Mouse (Mus musculus): ENCODE measurements around the gene Hcfc1.

Hcfc1 gene

DNA sequence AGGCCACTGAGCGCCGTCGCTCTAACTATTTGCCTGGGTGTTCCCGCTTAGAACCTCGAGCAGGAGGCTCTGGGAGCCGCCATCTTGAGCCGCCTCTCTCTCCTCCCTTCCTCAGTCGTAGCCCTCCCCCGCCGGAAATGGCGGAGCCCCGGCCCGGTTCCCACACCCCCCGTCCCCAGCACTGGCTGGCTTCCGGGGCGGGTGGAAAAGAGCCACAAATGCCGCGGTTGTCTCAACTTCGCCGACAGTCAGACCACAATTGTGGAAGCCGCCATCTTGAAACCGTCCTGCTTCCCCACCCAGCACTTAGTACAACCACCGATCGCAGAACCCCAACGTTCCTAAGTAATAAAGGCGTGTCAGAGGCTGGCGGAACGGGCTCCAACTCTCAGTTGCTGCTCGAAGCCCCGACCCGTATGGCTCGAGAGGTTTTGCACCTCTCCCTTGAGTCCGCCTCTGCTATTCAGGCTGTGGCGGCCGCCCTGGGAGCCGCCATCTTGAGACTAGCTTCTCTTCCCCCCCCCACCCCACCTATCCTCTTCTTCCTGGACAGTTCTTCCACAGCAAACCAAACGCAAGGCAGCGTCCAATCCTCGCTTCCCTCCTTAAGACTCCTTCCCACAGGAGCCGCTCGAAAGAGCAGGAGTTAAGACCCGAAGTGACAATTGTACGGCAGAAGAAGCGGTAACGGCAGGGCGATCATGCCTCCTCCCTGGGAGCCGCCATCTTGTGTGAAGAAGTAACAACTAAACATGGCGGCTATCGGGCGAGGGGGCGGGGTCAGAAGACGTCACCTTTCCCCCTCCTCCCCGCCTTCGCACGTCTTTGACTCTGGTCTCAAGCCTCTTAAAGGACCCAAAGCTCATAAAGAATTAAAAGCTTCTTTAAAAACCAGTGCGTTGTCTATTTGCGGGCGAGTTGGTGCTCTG, at the start of gene Hcfc1:
Gene Hcfc1 (minus strand): TSS at position 110 of the 929 bp plus-strand sequence.
- in situ Hi-C loops (cut with MseI, MboI) = no loop called here

DNA sequence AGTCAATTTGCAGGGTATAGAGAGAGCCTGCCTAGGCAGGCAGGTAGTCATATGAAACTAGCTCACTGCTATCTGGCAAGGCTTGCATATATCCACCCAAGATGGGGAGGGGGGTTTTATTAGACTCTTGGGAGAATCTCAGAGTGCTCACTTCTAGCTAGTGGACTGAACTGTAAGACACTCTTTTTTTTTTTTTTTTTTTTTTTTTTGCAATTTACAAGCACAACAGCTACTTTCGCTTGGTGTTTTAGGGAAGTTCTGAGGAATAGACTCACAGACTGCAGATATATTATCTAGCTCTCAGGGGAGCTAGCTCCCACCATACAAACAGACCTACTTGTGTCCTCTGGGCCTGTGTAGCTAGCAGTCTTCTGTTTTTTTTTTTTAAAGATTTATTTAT, 48.4 kb upstream of the Hcfc1 start:
- in situ Hi-C loops (cut with MseI, MboI) = no loop called here

DNA sequence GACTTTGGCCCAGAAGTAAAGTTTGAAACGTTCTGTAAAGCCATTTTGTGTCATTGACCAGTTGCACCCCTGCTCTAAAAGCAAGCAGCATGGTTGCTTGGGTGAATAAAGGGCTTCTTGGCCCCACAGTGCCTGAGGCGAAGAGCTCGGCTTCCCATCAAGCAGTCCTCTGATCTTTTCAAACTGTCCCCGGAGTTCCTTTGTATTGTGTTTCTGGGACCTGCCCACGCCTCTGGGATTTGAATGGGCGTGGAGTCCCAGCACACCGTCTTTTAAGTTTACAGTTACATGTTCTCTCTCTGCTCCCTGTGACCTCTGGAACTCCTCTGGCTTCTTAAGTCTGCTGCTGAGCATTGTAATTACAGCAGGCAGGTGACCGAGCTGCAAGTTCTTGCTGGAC, 41.9 kb upstream of the Hcfc1 start:
- in situ Hi-C loops (cut with MseI, MboI) = no loop called here

DNA sequence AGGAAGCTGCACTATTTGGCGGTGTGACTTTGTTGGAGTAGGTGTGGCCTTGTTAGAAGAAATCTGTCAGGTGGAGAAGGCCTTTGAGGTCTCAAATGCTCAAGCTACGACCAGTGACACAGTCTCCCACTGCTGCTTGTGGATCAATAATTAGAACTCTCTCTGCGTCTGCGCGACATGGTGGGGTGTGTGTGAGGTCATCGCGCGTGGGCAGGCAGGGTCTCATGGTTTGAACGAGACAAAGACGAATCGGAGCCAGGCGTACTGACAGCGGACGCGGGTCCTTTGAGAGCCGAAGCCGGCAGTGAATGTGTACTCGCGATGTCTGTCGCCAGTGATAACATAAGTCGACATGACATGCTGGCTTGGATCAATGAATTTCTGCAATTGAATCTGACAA, 40.2 kb upstream of the Hcfc1 start:
- in situ Hi-C loops (cut with MseI, MboI) = no loop called here

DNA sequence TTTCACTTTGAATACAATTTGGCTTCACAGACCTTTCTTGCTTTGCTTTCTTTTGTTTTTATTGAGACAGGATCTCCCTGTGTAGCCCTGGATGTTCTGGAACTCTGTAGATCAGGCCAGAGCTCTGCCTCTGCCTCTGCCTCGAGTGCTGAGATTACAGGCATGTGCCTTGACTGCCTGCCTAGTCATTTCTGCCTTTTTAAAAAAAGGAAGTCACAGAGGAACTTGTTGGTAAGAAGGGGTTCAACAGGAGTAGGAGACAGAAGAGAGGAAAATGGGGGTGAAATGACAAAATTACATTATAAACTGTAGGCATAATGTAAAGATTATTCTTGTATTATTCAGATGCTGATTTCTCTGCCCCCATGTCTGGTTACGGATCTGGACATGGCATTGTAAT, 37.5 kb upstream of the Hcfc1 start:
- in situ Hi-C loops (cut with MseI, MboI) = no loop called here

DNA sequence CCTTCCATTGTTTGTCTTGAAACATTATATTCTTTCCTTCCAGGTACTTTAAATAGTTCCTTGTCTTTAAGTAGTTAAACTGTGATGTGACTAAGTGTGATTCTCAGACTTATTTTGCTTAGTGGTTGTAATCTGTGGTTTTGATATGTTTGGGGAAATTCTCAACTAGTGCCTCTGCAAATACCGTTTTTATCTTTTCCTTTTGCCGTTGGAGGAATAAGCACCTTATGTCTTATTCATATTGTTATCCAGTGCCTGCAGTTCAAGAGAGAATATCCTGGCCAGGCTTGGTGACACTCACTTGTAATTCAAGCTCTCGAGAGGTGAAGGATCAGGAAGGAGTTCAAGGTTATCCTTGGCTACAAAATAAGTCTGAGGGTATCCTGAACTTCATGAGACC, 34.9 kb upstream of the Hcfc1 start:
- in situ Hi-C loops (cut with MseI, MboI) = no loop called here

DNA sequence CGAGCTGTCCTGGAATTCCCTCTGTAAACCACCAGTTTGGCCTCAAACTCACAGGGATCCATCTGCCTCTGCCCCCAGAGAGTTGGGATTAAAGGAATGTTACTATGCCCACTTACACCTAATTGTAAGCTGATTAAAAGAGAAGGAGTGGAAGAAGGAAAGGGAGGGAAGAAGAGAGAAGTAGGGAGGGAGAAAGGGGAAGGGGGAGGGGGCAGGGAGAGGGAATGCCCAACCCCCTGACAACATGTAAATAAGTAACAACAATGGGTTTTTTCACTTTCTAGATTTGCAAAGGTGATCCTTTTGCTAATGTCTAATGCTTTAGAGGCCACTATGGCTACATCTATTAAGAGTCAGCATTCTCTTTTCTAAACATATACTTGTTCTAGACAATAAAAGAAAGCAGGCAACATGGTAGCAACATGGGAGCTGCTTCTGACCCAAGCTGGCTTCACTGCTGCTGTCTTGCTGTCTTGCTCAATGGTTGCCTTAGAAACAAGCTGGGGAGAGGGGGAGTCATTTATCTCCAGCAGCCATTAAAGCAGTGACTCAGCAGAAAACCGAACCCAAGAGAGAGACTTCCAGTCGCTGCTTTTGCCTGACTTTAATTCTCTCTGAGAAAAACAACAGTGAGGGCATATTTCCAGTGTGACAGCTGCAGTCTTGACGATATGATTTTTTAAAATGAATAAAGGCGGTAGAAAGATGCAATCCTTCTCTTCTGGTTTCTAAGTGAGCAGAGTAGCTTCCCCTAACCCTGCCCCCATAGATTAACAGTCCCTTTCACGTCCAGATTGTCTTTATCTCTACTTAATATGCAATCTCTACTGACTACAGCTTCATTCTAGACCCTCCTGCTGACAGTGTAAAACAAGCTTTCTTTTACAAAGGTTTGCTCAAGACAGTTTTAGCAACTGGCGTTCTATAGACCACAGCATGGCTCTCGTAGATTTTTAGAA, 33.0 kb upstream of the Hcfc1 start:
- in situ Hi-C loops (cut with MseI, MboI) = no loop called here

DNA sequence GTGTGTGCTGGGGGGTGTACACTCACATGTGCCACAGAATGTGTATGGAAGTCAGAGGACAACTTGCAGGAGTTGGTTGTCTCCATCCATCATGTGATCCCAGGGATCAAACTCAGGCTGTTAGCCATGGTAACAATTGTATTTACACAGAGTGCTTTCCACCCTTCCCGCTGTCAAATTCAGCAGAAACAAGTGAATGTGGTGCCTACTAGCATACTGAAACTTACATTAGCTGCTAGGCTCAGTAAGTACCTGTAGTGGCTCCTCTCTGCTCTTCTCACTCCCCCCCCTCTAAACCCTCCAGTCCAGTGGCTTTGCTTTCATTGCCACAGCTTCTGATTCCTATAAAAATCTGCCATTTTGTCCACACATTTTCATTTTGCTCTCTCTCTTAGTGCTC, 11.6 kb upstream of the Hcfc1 start:
- in situ Hi-C loops (cut with MseI, MboI) = no loop called here

DNA sequence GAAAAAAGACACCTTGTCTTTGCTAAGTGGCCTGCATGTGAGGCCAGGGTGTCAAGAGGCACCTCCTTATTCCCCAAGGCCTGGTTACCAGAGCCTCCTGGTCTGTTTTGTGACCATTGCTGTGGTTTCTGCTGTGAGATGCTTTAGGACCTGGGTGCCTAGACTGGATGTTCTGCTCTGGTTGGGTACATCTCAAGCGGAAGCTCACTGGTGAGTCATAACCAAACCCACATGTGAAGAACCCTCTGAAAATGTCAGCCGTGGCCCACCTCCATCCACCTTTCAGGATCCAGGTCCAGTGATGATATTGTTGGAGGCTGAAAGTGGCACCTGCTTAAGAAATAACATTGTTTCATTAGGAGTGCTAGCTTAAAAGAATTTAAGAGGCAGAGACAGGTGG, 10.1 kb upstream of the Hcfc1 start:
- in situ Hi-C loops (cut with MseI, MboI) = no loop called here

DNA sequence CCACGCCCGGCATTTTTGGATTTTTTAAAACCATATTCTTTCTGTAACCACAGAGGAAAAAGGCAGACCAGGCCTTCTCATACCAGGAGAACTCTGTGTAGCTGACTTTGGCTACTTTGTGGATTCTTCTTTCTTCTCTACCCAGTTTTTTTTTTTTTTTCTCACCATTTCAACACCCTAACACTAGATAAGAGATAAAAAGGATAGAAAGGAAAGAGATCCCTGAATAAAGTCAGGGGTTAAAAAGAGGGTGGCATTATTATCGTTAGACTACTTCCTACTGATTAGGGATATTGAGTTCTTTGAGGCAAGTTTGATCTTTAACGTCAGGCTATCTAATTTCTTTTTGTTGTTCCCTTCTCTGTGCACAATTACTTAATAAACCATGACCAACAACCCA, 6.6 kb upstream of the Hcfc1 start:
- in situ Hi-C loops (cut with MseI, MboI) = no loop called here

DNA sequence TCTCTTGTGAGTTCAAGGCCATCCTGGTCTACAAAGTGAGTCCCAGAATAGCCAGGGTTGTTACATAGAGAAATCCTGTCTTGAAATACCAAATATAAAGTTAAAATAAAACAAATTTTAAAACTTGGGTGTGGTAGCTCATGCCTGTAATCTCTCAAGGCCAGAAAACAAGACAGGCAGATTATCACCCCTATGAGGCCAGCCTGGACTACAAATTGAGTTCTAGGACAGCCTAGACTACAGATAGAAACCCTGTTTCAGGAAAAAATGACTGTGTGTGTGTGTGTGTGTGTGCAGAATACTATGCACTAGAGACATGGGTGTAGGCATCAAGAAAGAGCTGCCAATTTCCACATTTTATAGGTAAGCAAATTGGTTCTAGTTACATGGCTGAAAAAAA, 4.6 kb upstream of the Hcfc1 start:
- in situ Hi-C loops (cut with MseI, MboI) = no loop called here

DNA sequence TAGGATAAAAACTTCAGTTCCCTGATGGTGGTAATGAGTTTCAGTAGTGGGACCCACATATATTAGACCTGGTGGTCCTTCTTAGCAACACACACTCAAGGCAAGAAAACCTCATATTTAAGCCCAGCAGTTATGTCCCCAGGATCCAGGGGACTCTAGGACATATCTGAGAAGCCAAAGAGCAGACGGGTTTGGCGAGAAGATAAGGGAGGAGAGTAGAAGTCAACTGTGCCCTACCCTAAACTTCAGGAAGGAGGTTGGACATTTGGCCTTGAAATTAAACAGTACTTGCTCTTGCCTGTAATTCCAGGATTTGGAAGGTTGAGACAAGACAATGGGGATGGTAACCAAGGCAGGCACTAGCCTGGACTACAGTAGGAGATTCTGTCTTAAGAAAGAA, 3.6 kb upstream of the Hcfc1 start:
- in situ Hi-C loops (cut with MseI, MboI) = no loop called here

DNA sequence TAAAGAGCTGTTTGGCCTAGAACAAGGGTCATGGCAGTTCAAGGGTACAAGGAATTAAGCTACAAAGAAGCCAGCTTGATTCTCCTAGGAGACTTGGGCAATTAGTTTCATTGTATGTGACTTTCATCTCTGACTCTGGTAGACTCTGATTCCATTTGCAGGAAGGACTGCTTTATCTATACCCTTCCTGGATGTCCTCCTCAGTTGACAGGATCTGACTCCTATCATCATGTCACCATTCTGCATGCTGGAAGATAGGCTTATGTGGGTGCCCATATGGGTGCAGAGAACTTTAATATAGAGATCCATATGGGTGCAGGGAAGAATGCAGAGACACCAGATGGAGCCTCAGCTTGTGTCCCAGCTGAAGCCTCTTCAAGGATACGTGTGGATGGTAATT, 3.0 kb upstream of the Hcfc1 start:
- in situ Hi-C loops (cut with MseI, MboI) = no loop called here

DNA sequence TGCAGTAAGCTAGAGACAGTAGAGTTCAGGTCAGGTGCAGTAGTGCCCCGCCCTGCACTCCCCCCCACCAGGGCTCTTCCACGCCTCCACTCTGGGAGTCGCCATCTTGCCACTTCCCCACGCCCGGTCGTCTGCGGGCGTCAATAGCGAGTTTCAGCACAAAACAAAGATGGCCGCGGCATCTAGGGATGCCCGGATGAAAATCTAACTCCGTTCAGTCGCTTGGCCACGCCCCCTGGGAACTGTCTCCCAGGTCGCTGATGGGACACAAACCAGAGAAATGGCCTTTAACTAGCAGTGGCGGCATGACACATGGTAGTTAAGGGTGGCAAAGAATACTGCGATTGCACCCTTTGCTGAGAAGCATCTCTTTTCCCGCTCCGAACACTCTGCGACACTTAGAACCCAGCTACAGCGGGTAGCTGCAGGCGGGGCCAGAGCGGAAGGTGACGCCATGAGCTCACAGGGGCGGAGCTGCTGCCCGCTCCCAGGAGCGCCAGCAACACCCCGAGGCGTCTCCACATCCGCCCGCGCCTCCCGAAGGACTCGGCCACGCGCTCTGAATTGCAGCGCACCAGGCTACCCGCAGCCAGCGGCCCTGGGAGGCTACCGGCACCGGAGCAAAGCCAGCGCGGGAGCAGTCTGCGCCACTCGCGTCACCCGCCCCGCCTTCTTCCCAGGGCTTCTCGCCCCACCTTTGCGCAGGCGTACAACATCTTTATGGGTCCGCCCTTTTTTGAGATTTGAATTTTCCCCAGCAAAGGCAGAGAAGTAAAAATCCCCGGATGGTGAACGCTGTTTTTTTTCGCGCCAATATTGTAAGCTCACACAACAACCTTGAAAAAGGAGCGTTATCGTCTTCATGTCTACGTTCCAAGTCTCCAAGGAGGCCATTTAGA, 1.3 kb upstream of the Hcfc1 start:
- in situ Hi-C loops (cut with MseI, MboI) = no loop called here

DNA sequence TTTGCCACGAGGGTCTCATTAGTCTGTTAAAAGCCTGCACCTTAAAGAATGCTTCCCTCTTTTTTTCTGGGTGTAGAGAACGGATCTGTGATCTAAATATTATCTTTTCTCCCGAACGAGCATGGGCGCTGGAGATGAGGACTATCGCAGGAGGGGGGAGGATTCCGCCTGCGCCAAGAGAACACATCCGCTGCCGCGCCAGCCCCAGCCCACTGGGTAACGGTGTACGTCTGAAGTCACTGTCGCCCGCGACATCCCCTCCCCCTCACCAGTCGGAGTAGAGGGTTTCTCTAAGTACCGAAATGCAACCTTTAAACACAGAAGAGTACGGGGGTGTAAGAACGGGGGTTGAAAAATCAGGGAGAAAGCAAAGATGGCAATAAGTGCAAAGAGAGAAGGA, 850 bp downstream of the Hcfc1 start:
- in situ Hi-C loops (cut with MseI, MboI) = no loop called here

DNA sequence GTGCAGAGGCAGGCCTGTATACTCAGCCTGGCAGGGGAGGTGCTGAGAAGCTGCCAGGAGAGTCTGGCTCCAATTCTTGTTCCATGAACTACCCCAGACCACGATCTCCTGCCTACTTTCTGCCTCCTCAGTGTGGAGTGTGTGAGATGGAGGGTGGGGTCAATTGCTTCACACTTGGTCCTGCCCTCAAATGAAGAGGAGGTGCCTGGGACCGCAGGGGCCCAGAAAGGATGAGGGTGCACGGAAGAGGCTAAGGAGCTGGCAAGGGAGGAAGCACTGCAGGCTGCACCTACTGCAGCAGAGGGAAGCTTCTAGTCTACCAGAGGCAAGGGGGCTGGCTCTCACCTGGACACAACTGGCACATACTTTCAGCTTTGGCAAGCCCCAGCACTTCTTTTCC, 1.8 kb downstream of the Hcfc1 start:
- in situ Hi-C loops (cut with MseI, MboI) = no loop called here

DNA sequence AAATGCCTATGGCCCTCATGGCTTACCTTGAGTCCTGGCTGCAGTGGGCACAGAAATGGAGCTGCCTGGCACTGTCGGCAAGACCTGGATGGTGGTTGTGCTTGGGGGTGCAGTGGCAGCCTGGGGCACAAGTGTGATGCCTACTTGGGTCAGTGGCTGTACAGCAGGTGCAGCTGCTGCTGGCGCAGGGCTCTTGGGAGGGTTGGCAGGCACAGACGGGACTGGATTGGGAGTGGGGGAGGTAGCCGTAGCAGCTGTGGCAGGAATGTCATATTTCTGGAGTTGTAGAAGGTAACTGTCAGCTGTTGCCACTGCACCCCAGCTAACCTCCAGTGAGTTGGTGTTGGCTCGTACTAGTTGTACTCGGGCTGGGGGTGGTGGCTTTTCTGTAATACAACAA, 11.2 kb downstream of the Hcfc1 start:
- in situ Hi-C loops (cut with MseI, MboI) = no loop called here

DNA sequence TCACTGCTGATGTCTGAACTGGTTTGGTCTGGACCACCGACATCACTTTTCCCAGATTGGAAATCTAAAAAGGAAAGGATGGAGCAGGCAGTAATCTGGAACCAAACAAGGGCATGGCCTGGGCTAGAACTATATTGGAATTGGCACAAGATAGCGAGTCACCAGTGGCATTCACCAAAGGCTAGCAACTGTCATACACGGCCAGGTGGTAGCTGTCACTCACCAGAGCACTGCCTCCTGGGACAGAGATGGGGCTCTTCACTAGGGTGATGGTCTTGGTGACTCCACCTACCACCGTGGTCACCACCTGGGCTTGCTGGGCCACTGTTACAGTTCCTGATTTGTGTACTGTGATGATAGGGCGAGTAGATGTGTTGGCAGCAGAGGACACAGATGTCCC, 13.6 kb downstream of the Hcfc1 start:
- in situ Hi-C loops (cut with MseI, MboI) = no loop called here

DNA sequence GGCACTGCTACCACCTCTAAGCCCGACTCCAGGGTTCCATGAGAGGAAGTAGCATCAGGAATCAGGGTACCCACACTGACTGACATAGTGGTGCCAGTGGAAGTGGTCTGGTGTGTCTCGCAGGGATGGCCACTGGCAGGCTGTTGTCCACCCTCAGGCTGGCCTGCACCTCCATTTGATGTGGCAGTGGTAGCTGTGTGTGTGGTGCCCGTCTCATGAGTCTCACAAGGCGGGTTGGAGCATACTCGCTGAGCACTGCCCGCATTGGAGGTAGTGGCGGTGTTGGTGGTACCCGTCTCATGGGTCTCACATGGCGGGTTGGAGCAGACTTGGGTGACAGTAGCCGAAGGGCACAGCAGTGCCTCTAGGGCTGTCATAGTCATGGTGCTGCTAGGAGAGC, 16.8 kb downstream of the Hcfc1 start:
- in situ Hi-C loops (cut with MseI, MboI) = no loop called here

DNA sequence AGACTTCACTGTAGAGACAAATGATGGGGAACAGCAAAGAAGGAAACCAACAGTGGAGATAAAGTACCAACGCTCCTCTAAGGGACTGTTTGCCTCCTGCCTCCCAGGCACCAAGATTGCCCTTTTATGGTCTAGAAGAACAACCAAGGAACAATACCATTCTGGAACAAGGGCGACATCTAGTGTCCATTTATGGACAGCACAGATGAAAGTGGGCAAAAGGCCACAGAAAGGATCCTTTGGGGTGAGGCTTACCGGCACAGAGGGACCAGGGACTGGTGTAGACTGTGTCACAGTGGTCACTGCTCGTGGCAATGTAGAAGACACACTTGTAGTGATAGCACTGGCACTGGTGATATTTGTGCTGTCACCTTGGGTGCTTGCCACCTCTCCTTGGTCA, 17.5 kb downstream of the Hcfc1 start:
- in situ Hi-C loops (cut with MseI, MboI) = no loop called here

DNA sequence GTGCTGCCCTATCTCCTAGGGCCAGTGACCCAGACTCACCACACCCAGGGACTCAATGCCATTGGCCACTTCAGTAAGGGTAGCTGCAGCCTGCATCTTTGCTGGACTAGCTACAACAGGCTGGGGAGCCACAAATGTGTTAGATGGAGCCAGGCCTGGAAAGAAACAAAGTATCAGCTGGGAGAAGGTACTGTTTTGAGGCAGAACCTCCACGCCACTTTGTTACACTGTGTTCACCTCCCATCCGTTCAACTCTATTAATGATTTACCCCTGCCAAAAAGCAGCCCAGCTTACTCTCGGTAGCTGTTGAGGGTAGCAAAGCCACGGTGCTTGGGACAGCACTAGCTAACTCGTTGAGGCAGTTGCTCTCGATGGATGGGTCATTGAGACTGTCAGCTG, 19.3 kb downstream of the Hcfc1 start:
- in situ Hi-C loops (cut with MseI, MboI) = no loop called here

DNA sequence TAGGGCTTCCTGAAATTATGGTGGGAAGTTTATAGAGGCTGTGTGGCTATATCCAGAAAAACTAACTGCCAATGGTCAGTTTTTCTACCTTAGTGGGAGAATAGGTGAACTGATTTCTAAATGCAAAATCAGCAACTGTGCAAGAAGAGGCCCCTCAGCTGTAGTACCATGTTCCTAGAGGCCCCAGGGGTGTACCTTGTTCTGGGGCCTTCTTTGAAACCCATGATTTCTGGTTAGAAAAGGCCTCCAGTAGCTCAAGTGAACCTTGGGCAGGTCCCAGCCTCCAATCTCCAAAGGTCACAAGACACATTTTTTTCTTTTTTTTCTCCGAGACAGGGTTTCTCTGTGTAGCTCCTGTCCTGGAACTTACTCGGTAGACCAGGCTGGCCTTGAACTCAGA, 23.9 kb downstream of the Hcfc1 start:
- in situ Hi-C loops (cut with MseI, MboI) = no loop called here
